Mouse (Mus musculus) forebrain, embryonic 14.5 days (tissue): ENCODE measurements around the gene Btbd16. TPM values are rescaled to one million over a fixed set of nuclear protein-coding genes. Genes with fewer than 3 reads are reported as not detected.

Experiments
- ATAC-seq: fragments of 200-750 bp; cut with Nextera tagmentation; 2 replicates; pipeline ENCODE4 v1.8.0; 2017; ENCODE audit warnings: mild to moderate bottlenecking, moderate library complexity
- DNase-seq: peaks from one replicate; pipeline ENCODE4 v3.0.0-alpha.2; 2015; ENCODE audit warnings: low spot score
- H3K27ac ChIP-seq: fragments of 300-500 bp; sonication (generic); 2 replicates; pipeline ENCODE4 v1.5.1; 2014; ENCODE audit warnings: low read depth, mild to moderate bottlenecking, control low read depth, low read length, moderate library complexity
- H3K27me3 ChIP-seq: fragments of 300-500 bp; sonication (generic); replicated peaks from 2 replicates; pipeline ENCODE4 v1.6.1; 2014; ENCODE audit warnings: low read length, control low read depth, mixed read lengths; ENCODE audit not compliant: control insufficient read depth, insufficient read depth
- H3K36me3 ChIP-seq: fragments of 300-500 bp; sonication (generic); 2 replicates; pipeline ENCODE4 v1.6.1; 2014; ENCODE audit warnings: low read length, control low read depth; ENCODE audit not compliant: control insufficient read depth, insufficient read depth
- H3K4me1 ChIP-seq: fragments of 300-500 bp; sonication (generic); 2 replicates; pipeline ENCODE4 v1.6.1; 2014; ENCODE audit warnings: antibody characterized with exemption, low read length, control low read depth; ENCODE audit not compliant: control insufficient read depth, insufficient read depth
- H3K4me2 ChIP-seq: fragments of 300-500 bp; sonication (generic); 2 replicates; pipeline ENCODE4 v1.6.1; 2014; ENCODE audit warnings: mild to moderate bottlenecking, control low read depth, low read length
- H3K4me3 ChIP-seq: fragments of 300-500 bp; sonication (generic); 2 replicates; pipeline ENCODE4 v1.5.1; 2014; ENCODE audit warnings: low read depth, low read length, control low read depth
- H3K9ac ChIP-seq: fragments of 300-500 bp; sonication (generic); 2 replicates; pipeline ENCODE4 v1.6.1; 2014; ENCODE audit warnings: mild to moderate bottlenecking, low read length, control low read depth, moderate library complexity
- H3K9me3 ChIP-seq: fragments of 300-500 bp; sonication (generic); replicated peaks from 2 replicates; pipeline ENCODE4 v1.6.1; 2016; ENCODE audit warnings: low read length, control low read depth, mixed read lengths; ENCODE audit not compliant: control insufficient read depth
- WGBS: fragments of 180-500 bp; shearing (Covaris S2); extraction: QIAGEN DNeasy Blood & Tissue Kit; methylation state at CpG from one replicate; pipeline ENCODE4 v1.1.7; 2014; 5-methylcytosine and 5-hydroxymethylcytosine counted together
- polyA plus RNA-seq: library from polyadenylated mRNA; unstranded; fragments of >200 nt; fragmentation: Nextera tagmentation; extraction: Ambion mirVana; gene quantifications from 2 replicates; pipeline ENCODE4 v1.2.1, GENCODE M21; 2014

The Btbd16 gene
- polyA plus RNA-seq, 1 experiment from 2014 or later: not detected

- ATAC-seq (peak; percentile 89), DNase-seq (peak; percentile 68)
- 0 out of 2 replicates have a peak, but pooled peaks cover 4% of the 10 kb centered on the region for H3K27me3 ChIP-seq
- no peak overlapping the region for H3K4me2 ChIP-seq
- H3K36me3 ChIP-seq: no peaks in the 10 kb centered on the region
- H3K9me3 ChIP-seq: no peaks in the 10 kb centered on the region
- H3K4me3 ChIP-seq: no peak overlapping the region
- H3K27ac ChIP-seq: no peak overlapping the region
- 13% methylated on average over 21 of the region's 21 CpGs for WGBS
- H3K4me1 ChIP-seq: peaks cover 20% of the 10 kb centered on the region
- no peak overlapping the region for H3K9ac ChIP-seq
These were observed 60.4 kb downstream of the Btbd16 start for GRCm38 (mm10) chr7:130834299-130834698.

- ATAC-seq (0 out of 2 replicates have a peak, but pooled peaks have one; percentile 25), DNase-seq (peak; percentile 55)
- Histone ChIP-seq H3K27me3 (0 out of 2 replicates have a peak, but pooled peaks cover 4% of the 10 kb centered on the region), H3K4me1 (peaks cover 20% of the 10 kb centered on the region), H3K27ac (no peak overlapping the region), H3K36me3 (no peaks in the 10 kb centered on the region), H3K4me2 (no peak overlapping the region), H3K9ac (no peak overlapping the region), H3K9me3 (no peaks in the 10 kb centered on the region), H3K4me3 (no peak overlapping the region)
- WGBS: 6% methylated on average over 18 of the region's 18 CpGs
These were observed 61.3 kb downstream of the Btbd16 start for GRCm38 (mm10) chr7:130834958-130835861.

- Histone ChIP-seq H3K36me3 (no peaks in the 10 kb centered on the region), H3K9me3 (no peaks in the 10 kb centered on the region), H3K9ac (no peak overlapping the region), H3K4me1 (peaks cover 20% of the 10 kb centered on the region), H3K4me2 (no peak overlapping the region), H3K27me3 (0 out of 2 replicates have a peak, but pooled peaks cover 4% of the 10 kb centered on the region), H3K27ac (no peak overlapping the region), H3K4me3 (no peak overlapping the region)
- no peak for DNase-seq
- no peak for ATAC-seq
- WGBS: 76% methylated on average over 9 of the region's 9 CpGs
These were observed 62.2 kb downstream of the Btbd16 start for GRCm38 (mm10) chr7:130836066-130836465.

- Histone ChIP-seq H3K4me3 (no peak overlapping the region), H3K27me3 (0 out of 2 replicates have a peak, but pooled peaks cover 4% of the 10 kb centered on the region), H3K4me2 (no peak overlapping the region), H3K9ac (no peak overlapping the region), H3K4me1 (peaks cover 20% of the 10 kb centered on the region), H3K9me3 (no peaks in the 10 kb centered on the region), H3K36me3 (no peaks in the 10 kb centered on the region), H3K27ac (0 out of 2 replicates have a peak overlapping the region, but pooled peaks have one; percentile 4)
- WGBS: 5% methylated on average over 12 of the region's 12 CpGs
- ATAC-seq: peak; percentile 70
- DNase-seq: peak; percentile 77
These were observed 64.2 kb downstream of the Btbd16 start for GRCm38 (mm10) chr7:130837941-130838657.

GRCm38 (mm10) chr7:130838658-130839025, 64.8 kb downstream of the Btbd16 start:
- Histone ChIP-seq H3K27me3 (0 out of 2 replicates have a peak, but pooled peaks cover 4% of the 10 kb centered on the region), H3K4me2 (no peak overlapping the region), H3K9ac (no peak overlapping the region), H3K36me3 (no peaks in the 10 kb centered on the region), H3K4me3 (no peak overlapping the region), H3K27ac (no peak overlapping the region), H3K9me3 (no peaks in the 10 kb centered on the region), H3K4me1 (peaks cover 20% of the 10 kb centered on the region)
- WGBS: 33% methylated on average over 3 of the region's 3 CpGs
- ATAC-seq: no peak
- no peak for DNase-seq

GRCm38 (mm10) chr7:130839380-130840100, 65.7 kb downstream of the Btbd16 start:
- no peak for ATAC-seq

GRCm38 (mm10) chr7:130847164-130847718, 73.4 kb downstream of the Btbd16 start:
- no peaks in the 10 kb centered on the region for H3K9me3 ChIP-seq
- 90% methylated on average over 17 of the region's 17 CpGs for WGBS
- H3K36me3 ChIP-seq: no peaks in the 10 kb centered on the region
- H3K4me1 ChIP-seq: no peaks in the 10 kb centered on the region
- H3K27ac ChIP-seq: no peak overlapping the region
- no peak overlapping the region for H3K9ac ChIP-seq
- no peak overlapping the region for H3K4me3 ChIP-seq
- DNase-seq: no peak
- H3K27me3 ChIP-seq: no peaks in the 10 kb centered on the region
- no peak overlapping the region for H3K4me2 ChIP-seq
- ATAC-seq: no peak

More at GRCm38 (mm10) chr7:130839380-130840100, 65.7 kb downstream of the Btbd16 start:
- WGBS: 91% methylated on average over 12 of the region's 12 CpGs
- Histone ChIP-seq H3K9me3 (no peaks in the 10 kb centered on the region), H3K4me2 (no peak overlapping the region), H3K9ac (no peak overlapping the region), H3K4me1 (peaks cover 20% of the 10 kb centered on the region), H3K27me3 (no peaks in the 10 kb centered on the region), H3K27ac (no peak overlapping the region), H3K4me3 (no peak overlapping the region), H3K36me3 (no peaks in the 10 kb centered on the region)
- no peak for DNase-seq

GRCm38 (mm10) chr7:130854684-130855292, 80.9 kb downstream of the Btbd16 start:
- Histone ChIP-seq H3K9me3 (no peaks in the 10 kb centered on the region), H3K9ac (no peak overlapping the region), H3K36me3 (no peaks in the 10 kb centered on the region), H3K27me3 (no peaks in the 10 kb centered on the region), H3K4me2 (no peak overlapping the region), H3K27ac (no peak overlapping the region), H3K4me3 (no peak overlapping the region), H3K4me1 (no peaks in the 10 kb centered on the region)
- no peak for ATAC-seq
- no peak for DNase-seq
- whole genome bisulfite sequencing: 82% methylated on average over 4 of the region's 4 CpGs
